Mouse (Mus musculus) E14TG2a.4 (cell line): ENCODE measurements around the gene Astl.

Source experiments
- CTCF ChIP-seq: conservative IDR thresholded peaks from 2 replicates; pipeline ENCODE4 v1.5.1; 2014; ENCODE audit warnings: low read length
- POU5F1 ChIP-seq: IDR thresholded peaks from 2 replicates; pipeline ENCODE4 v1.6.1; 2014; ENCODE audit warnings: low read length, borderline replicate concordance

DNA sequence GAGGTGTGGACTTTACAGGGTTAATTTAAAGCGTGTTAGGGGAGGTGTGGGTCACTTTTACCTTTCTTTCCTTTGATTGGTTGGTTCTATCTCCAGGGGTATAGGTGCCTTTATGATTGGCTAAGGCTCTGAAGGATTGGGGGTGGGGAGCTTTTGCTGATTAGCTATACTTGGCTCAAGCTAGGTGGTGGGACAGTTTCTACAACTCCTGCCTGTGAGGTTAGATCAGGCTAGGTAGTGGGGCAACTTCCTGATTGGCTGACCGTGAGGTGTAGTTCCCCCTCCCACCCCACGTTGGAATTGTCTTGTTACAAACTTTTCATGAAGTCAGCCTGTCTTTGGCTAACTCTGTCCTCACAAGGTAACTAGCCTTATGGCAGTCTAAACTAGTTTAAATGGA lies 31.3 kb upstream of the Astl start:
- TF ChIP-seq CTCF = no peak
- no peak for TF ChIP-seq POU5F1
